Mouse (Mus musculus) liver, embryonic 12.5 days (tissue): ENCODE data around the gene Wfdc18. TPM values are rescaled to one million over a fixed set of nuclear protein-coding genes. Genes with fewer than 3 reads are reported as not detected.

ENCODE experiments used
- ATAC-seq: fragments of 200-750 bp; cut with Nextera tagmentation; 2 replicates; pipeline ENCODE4 v1.8.0; 2017; ENCODE audit warnings: moderate number of reproducible peaks, mild to moderate bottlenecking, moderate library complexity
- H3K27ac ChIP-seq: fragments of 300-500 bp; sonication (generic); 2 replicates; pipeline ENCODE4 v1.5.1; 2016; ENCODE audit warnings: mild to moderate bottlenecking
- H3K27me3 ChIP-seq: fragments of 300-500 bp; sonication (generic); replicated peaks from 2 replicates; pipeline ENCODE4 v1.6.1; 2016; ENCODE audit warnings: mild to moderate bottlenecking, moderate library complexity
- H3K36me3 ChIP-seq: fragments of 300-500 bp; sonication (generic); 2 replicates; pipeline ENCODE4 v1.6.1; 2016; ENCODE audit warnings: mild to moderate bottlenecking, moderate library complexity
- H3K4me1 ChIP-seq: fragments of 300-500 bp; sonication (generic); 2 replicates; pipeline ENCODE4 v1.6.1; 2016
- H3K4me2 ChIP-seq: fragments of 300-500 bp; sonication (generic); 2 replicates; pipeline ENCODE4 v1.6.1; 2016; ENCODE audit warnings: mild to moderate bottlenecking, moderate library complexity
- H3K4me3 ChIP-seq: fragments of 300-500 bp; sonication (generic); 2 replicates; pipeline ENCODE4 v1.5.1; 2016; ENCODE audit warnings: mild to moderate bottlenecking, moderate library complexity
- H3K9ac ChIP-seq: fragments of 300-500 bp; sonication (generic); 2 replicates; pipeline ENCODE4 v1.6.1; 2016; ENCODE audit warnings: mild to moderate bottlenecking, moderate library complexity
- H3K9me3 ChIP-seq: fragments of 300-500 bp; sonication (generic); replicated peaks from 2 replicates; pipeline ENCODE4 v1.6.1; 2016; ENCODE audit warnings: mild to moderate bottlenecking, moderate library complexity
- WGBS: fragments of 180-500 bp; shearing (Covaris S2); methylation state at CpG from one replicate; pipeline ENCODE4 v1.1.7; 2016; ENCODE audit not compliant: insufficient replicate concordance; 5-methylcytosine and 5-hydroxymethylcytosine counted together
- polyA plus RNA-seq: library from polyadenylated mRNA; unstranded; fragments of >200 nt; fragmentation: Nextera tagmentation; extraction: Ambion mirVana; gene quantifications from 2 replicates; pipeline ENCODE4 v1.2.1, GENCODE M21; 2016

Gene Wfdc18
- not detected in 2 replicates for polyA plus RNA-seq

GRCm38 (mm10) chr11:83708715-83709114, at the start of gene Wfdc18:
Wfdc18 (plus strand) TSS chr11:83709015.
- H3K4me1 ChIP-seq, result no peaks in the 10 kb centered on the region
- no peak within 1 kb of the TSS for H3K27ac ChIP-seq
- no peak within 1 kb of the TSS for H3K4me3 ChIP-seq
- H3K9ac ChIP-seq, result no peak within 1 kb of the TSS
- no peak within 1 kb of the TSS for H3K4me2 ChIP-seq
- ATAC-seq, result no peak
- 58% methylated on average over 4 of the region's 4 CpGs for WGBS
- no peaks in the 10 kb centered on the region for H3K27me3 ChIP-seq
- no peaks in the 10 kb centered on the region for H3K36me3 ChIP-seq
- no peaks in the 10 kb centered on the region for H3K9me3 ChIP-seq

- Histone ChIP-seq H3K4me1 (no peaks in the 10 kb centered on the region), H3K36me3 (no peaks in the 10 kb centered on the region), H3K27me3 (no peaks in the 10 kb centered on the region; the same call in 1 of the 2 replicates), H3K9me3 (no peaks in the 10 kb centered on the region), H3K27ac (no peak within 1 kb of the TSS), H3K9ac (no peak within 1 kb of the TSS), H3K4me3 (no peak within 1 kb of the TSS), H3K4me2 (no peak within 1 kb of the TSS)
- ATAC-seq, result no peak
- WGBS, result 42% methylated on average over 6 of the region's 6 CpGs
Observed at GRCm38 (mm10) chr11:83662204-83662603, 46.6 kb upstream of the Wfdc18 start, which contains the start of gene Ccl4. Ccl4 (plus strand) TSS chr11:83662584.

DNA sequence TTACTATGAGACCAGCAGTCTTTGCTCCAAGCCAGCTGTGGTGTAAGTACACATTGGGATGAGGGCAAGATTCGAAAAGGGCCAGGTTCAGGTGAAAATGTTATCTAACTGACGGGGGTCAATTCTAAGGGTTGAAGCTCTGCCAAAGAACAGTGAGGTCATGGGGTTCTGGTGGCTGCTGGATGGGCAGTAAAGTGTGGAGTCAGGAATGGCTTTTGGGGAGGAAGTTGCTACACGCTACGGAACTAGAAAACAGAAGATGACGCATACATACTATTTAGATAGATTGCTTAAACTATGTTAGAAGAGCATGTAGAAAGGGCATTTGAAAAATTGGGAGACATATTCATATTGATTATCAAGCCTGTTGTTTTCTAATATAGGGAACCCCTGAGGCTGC, 45.3 kb upstream of the Wfdc18 start:
- 49% methylated on average over 5 of the region's 5 CpGs for WGBS
- Histone ChIP-seq H3K4me2 (no peak overlapping the region), H3K4me1 (no peaks in the 10 kb centered on the region), H3K9me3 (no peaks in the 10 kb centered on the region), H3K27me3 (no peaks in the 10 kb centered on the region; the same call in 1 of the 2 replicates), H3K4me3 (no peak overlapping the region), H3K9ac (no peak overlapping the region), H3K36me3 (no peaks in the 10 kb centered on the region), H3K27ac (no peak overlapping the region)
- no peak for ATAC-seq

DNA sequence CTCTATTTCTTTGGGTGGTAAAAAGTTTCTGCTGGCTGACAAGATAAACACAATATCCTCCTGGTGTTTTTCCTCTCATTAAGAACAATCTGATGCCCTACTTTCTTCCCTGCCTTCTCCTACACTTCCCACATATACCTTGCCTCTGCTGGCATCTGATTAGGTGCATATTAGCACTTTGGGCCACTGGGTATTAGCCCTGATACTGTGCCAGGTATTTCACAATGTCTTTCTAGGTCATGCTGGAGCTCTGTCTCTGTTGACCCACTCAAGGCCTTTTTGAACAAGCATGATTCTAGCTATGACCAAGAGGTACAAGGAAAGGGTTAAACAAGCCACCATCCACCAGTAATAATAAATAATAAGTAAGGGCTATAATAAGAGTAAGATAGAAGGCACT, 37.1 kb upstream of the Wfdc18 start:
- H3K4me2 ChIP-seq, result no peak overlapping the region
- peaks cover 3% of the 10 kb centered on the region; the same call in 1 of the 2 replicates for H3K27me3 ChIP-seq
- no peak for ATAC-seq
- no peaks in the 10 kb centered on the region for H3K4me1 ChIP-seq
- H3K9me3 ChIP-seq, result no peaks in the 10 kb centered on the region
- H3K4me3 ChIP-seq, result no peak overlapping the region
- H3K9ac ChIP-seq, result no peak overlapping the region
- no peak overlapping the region for H3K27ac ChIP-seq
- H3K36me3 ChIP-seq, result no peaks in the 10 kb centered on the region

GRCm38 (mm10) chr11:83675665-83676064, 33.1 kb upstream of the Wfdc18 start:
- 0 out of 2 replicates have a peak, but pooled peaks cover 3% of the 10 kb centered on the region for H3K27me3 ChIP-seq
- 61% methylated on average over 1 of the region's 1 CpGs for WGBS
- no peak for ATAC-seq
- no peaks in the 10 kb centered on the region for H3K4me1 ChIP-seq
- H3K4me2 ChIP-seq, result no peak overlapping the region
- H3K9me3 ChIP-seq, result no peaks in the 10 kb centered on the region
- H3K27ac ChIP-seq, result no peak overlapping the region
- no peak overlapping the region for H3K4me3 ChIP-seq
- no peaks in the 10 kb centered on the region for H3K36me3 ChIP-seq
- H3K9ac ChIP-seq, result no peak overlapping the region

- Histone ChIP-seq H3K9ac (no peak overlapping the region), H3K9me3 (no peaks in the 10 kb centered on the region), H3K4me2 (no peak overlapping the region), H3K27ac (no peak overlapping the region), H3K4me3 (no peak overlapping the region), H3K27me3 (no peaks in the 10 kb centered on the region), H3K4me1 (no peaks in the 10 kb centered on the region), H3K36me3 (no peaks in the 10 kb centered on the region)
- 39% methylated on average over 1 of the region's 1 CpGs for WGBS
- ATAC-seq, result no peak
Observed at GRCm38 (mm10) chr11:83689918-83690317, 18.9 kb upstream of the Wfdc18 start.

- Histone ChIP-seq H3K4me3 (no peak overlapping the region), H3K27ac (no peak overlapping the region), H3K4me2 (no peak overlapping the region), H3K27me3 (no peaks in the 10 kb centered on the region), H3K9me3 (no peaks in the 10 kb centered on the region), H3K9ac (no peak overlapping the region), H3K4me1 (no peaks in the 10 kb centered on the region), H3K36me3 (no peaks in the 10 kb centered on the region)
- WGBS, result 26% methylated on average over 1 of the region's 1 CpGs
- ATAC-seq, result no peak
Observed at GRCm38 (mm10) chr11:83692008-83692407, 16.8 kb upstream of the Wfdc18 start.

- Histone ChIP-seq H3K27ac (no peak within 1 kb of the TSS), H3K4me2 (no peak within 1 kb of the TSS), H3K27me3 (no peaks in the 10 kb centered on the region), H3K9me3 (no peaks in the 10 kb centered on the region), H3K4me1 (no peaks in the 10 kb centered on the region), H3K4me3 (no peak within 1 kb of the TSS), H3K36me3 (no peaks in the 10 kb centered on the region), H3K9ac (no peak within 1 kb of the TSS)
- no peak for ATAC-seq
- WGBS, result 21% methylated on average over 1 of the region's 1 CpGs
Observed at GRCm38 (mm10) chr11:83703705-83704104, 5.1 kb upstream of the Wfdc18 start, which contains the start of gene Wfdc17. Wfdc17 (plus strand) TSS chr11:83703991.

GRCm38 (mm10) chr11:83709683-83710082, 868 bp downstream of the Wfdc18 start:
- no peak overlapping the region for H3K27ac ChIP-seq
- H3K4me1 ChIP-seq, result no peaks in the 10 kb centered on the region
- no peak for ATAC-seq
- H3K36me3 ChIP-seq, result no peaks in the 10 kb centered on the region
- H3K9me3 ChIP-seq, result no peaks in the 10 kb centered on the region
- H3K4me2 ChIP-seq, result no peak overlapping the region
- H3K9ac ChIP-seq, result no peak overlapping the region
- H3K4me3 ChIP-seq, result no peak overlapping the region
- H3K27me3 ChIP-seq, result no peaks in the 10 kb centered on the region
- 73% methylated on average over 5 of the region's 5 CpGs for WGBS

DNA sequence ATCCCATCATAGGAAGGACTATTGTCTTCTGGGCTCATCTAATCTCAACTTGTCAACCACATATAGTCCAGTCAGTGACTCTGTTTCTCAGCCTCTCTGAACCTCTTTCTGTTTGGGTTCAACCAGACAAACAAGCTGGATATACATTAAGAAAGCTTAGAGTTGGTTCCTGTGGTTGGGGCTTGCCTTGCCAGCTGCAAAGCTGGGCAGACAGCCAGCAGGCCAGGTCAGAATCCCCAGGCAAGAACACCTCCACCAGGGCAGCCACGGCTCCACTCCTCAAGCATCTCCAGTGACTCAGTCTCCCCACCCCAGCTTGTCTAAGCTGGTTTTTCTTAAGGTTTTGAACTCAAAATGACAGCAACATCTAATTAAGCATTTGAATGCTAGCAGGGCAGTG, 3.9 kb downstream of the Wfdc18 start:
- Histone ChIP-seq H3K27ac (no peak overlapping the region), H3K4me2 (no peak overlapping the region), H3K4me1 (no peaks in the 10 kb centered on the region), H3K27me3 (no peaks in the 10 kb centered on the region), H3K9me3 (no peaks in the 10 kb centered on the region), H3K9ac (no peak overlapping the region), H3K36me3 (no peaks in the 10 kb centered on the region), H3K4me3 (no peak overlapping the region)
- 57% methylated on average over 1 of the region's 1 CpGs for WGBS
- ATAC-seq, result no peak

- H3K4me2 ChIP-seq, result no peak overlapping the region
- H3K4me3 ChIP-seq, result no peak overlapping the region
- no peak overlapping the region for H3K9ac ChIP-seq
- H3K27me3 ChIP-seq, result no peaks in the 10 kb centered on the region
- H3K4me1 ChIP-seq, result no peaks in the 10 kb centered on the region
- no peaks in the 10 kb centered on the region for H3K36me3 ChIP-seq
- 28% methylated on average over 2 of the region's 2 CpGs for WGBS
- no peaks in the 10 kb centered on the region for H3K9me3 ChIP-seq
- no peak overlapping the region for H3K27ac ChIP-seq
- ATAC-seq, result no peak
Observed at GRCm38 (mm10) chr11:83713925-83714324, 5.1 kb downstream of the Wfdc18 start.

GRCm38 (mm10) chr11:83717042-83717665, 8.3 kb downstream of the Wfdc18 start:
- no peak for ATAC-seq
- no peak overlapping the region for H3K4me3 ChIP-seq
- WGBS, result 65% methylated on average over 6 of the region's 6 CpGs
- H3K9ac ChIP-seq, result no peak overlapping the region
- no peaks in the 10 kb centered on the region for H3K9me3 ChIP-seq
- no peak overlapping the region for H3K4me2 ChIP-seq
- H3K36me3 ChIP-seq, result no peaks in the 10 kb centered on the region
- H3K27ac ChIP-seq, result no peak overlapping the region
- no peaks in the 10 kb centered on the region for H3K27me3 ChIP-seq
- H3K4me1 ChIP-seq, result no peaks in the 10 kb centered on the region

DNA sequence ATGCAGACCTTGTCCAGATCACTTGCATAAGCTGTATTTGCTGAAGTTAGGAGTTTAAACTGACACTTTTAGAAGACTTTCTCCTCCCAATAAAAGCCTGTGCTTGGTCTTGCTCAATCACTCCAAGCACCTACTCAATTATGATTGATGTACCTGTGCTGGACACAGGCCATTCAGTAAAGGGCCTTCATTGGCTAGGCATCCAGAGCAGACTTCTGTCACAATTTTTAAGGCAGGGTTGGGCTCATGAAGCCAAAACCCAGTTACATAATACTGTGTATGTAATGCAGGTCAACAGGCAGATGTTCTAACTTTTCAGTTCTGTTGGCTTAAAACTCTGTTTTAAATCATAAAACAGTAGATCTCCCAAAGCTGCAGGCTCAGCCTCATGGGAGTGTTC, 12.0 kb downstream of the Wfdc18 start:
- H3K36me3 ChIP-seq, result no peaks in the 10 kb centered on the region
- H3K9me3 ChIP-seq, result no peaks in the 10 kb centered on the region
- H3K4me1 ChIP-seq, result no peaks in the 10 kb centered on the region
- H3K4me3 ChIP-seq, result no peak overlapping the region
- no peak for ATAC-seq
- no peak overlapping the region for H3K4me2 ChIP-seq
- no peak overlapping the region for H3K9ac ChIP-seq
- no peak overlapping the region for H3K27ac ChIP-seq
- H3K27me3 ChIP-seq, result no peaks in the 10 kb centered on the region
